Mouse (Mus musculus) ES-Bruce4 (cell line): ENCODE results near the gene Atp6v0a4.

Source experiments
- CTCF ChIP-seq: IDR thresholded peaks from one replicate; pipeline ENCODE4 v1.8.1; 2011; ENCODE audit warnings: low read depth, low read length
- POLR2A ChIP-seq: IDR thresholded peaks from one replicate; pipeline ENCODE4 v1.8.1; 2011; ENCODE audit warnings: low read length; ENCODE audit not compliant: insufficient read depth

DNA sequence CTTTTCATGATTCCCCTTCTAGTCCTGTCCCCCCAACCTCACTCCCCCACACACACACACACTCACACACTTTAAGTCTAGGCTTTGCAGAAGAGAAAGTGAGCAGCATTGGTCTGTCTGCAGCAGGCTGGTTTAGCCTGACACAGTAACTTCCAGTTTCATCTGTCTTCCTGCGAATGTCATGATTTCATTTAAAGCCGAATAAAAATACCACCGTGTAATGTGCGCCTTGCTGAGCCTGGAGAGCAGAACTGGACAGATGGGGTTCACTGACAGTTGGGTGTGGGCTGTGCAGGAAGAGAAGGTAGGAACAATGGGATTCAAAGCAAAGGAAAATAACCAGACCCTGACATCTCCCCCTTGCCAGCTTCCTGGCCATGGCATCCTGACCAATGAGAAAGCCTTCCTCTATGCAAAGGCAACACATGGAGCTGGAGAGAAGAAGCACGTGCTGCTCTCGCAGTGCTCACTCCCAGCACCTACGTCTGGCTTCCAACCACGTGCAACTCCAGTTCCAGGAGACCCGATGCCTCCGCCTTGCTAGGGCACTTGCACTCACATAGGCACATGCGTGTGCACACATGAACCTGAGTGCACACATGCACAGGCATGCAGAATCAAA, 58.8 kb downstream of the Atp6v0a4 start:
- TF ChIP-seq CTCF (no peak), POLR2A (no peak)
